Mouse (Mus musculus) frontal cortex, postnatal 10 days (tissue): Measurements from ENCODE around the gene Mblac2.
A peak's percentile ranks its signal among the peaks of the same experiment; 100 is the strongest.
"Not testable (repeated sequence)": the region's sequence is repeated elsewhere in the genome, so short reads cannot be mapped to it uniquely, and the experiment has no call there.

ENCODE experiments used
- DNase-seq, 2 experiments: peaks; one replicate each; pipeline ENCODE4 v3.0.0; 2022; ENCODE audit warnings: low spot score in 2 of 2, mixed read lengths in 1 of 2

Gene Mblac2

DNA sequence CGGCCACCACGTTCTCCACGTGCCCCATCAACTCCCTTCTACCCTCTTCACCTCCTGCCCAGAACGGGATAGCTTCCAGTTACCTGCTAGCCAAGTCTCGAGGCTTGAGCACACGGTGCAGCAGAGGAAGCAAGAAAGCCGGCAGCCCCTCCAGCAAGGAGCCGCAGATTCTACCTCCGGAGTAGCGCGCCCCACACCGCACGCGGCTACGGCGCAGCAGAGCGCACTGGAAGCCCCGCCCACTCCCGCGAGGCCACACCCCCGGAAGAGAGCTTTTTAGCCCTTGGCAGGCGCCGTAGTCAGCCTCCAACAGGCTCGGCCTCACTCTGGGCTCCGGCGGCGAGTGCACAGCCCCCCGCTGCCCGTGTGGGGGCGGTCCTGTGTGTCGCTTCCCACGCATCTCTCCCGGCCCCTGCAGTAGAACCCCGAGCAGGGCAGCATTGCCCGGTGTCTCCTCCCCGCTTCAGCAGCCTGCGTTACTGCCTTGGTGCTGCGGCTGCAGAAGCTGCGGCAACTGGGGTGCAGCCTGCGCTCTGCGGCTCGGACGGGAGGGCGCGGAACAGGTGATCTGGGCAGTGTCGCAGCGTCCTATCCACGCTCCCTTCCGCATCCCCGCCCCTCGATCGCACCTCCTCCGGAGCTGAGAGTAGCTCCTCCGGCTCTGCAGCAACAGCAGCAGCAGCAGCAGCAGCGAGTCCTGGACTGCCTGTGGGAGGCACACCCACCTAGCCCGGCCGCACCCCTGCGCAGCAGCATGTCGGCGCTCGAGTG, at the start of gene Mblac2, which contains the start of gene Polr3g:
TSS of gene Mblac2 (plus strand) at position 567 of the 771 bp plus-strand sequence.
TSS of gene Polr3g (minus strand) at position 239 of the 771 bp plus-strand sequence.
- DNase-seq: peak; percentile 91 to 95

DNA sequence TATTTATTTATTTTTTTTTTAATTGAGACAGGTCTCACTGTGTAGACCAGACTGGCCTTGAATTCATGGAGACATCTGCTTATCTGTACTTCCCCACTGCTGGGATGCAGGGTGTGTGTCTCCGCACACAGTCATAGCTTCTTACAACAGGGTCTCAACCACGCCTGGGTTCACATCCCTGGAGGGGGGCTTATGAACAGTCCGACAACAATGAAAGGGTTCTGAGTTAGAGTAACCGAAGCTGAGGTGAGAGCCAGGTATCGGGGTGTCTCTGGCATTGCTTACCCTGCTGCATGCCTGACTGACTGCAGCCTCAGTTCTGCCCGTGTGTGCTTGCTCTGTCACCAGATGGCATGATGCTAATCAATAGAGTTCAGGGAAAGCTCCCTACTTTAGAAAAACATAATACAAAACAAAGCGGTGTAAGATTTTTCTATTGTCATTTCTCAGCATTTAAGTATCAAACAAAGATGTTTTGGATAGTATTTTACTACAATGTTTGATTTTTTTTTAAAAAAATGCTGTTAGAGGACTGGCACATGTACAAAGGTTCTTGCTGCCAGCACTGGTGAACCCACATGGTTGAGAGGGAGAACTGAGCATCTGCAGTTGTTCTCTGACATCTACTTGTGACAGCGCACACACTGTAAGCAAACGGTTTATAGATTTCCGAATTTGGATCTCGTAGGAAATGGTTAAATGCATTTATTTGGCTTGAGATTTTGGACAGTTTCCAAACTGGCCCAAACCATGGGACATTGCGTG, 47.4 kb upstream of the Mblac2 start:
- DNase-seq: no peak

DNA sequence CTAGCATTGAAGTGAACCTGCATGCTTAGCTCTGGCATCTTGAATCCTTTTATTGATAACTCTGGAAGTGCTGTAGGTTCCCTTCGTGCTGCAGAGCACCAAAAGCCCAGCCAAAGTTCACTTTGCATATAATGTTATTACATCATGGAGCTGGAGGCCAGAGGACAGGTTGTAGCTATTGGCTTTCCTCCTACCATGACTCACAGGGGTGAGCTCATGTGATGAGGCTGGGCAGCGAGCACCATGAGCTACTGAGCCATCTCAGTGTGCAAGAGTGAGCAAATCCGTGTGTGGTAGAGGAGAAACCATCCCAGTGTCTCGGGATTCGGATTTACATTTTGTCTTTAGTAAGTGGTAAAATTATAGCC, 46.8 kb upstream of the Mblac2 start:
- no peak for DNase-seq

DNA sequence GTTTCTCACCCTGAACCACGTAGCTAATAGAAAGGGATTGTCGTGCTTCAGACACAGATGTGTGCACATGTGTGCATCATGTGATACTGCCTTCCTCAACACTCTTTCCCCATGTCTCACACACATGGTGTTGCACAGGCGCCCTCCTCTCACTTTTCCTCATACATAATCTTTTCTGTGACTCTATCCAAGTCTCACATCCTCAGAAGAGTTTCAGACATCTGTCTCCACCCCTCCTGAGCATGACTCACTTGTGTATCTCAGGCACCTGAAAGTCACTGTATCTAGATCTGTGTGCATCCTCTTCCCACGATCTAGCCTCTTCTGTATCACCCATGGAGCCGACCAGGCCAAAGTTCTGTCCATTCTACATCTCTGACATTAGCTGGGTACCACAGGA, 43.4 kb upstream of the Mblac2 start:
- no peak for DNase-seq

DNA sequence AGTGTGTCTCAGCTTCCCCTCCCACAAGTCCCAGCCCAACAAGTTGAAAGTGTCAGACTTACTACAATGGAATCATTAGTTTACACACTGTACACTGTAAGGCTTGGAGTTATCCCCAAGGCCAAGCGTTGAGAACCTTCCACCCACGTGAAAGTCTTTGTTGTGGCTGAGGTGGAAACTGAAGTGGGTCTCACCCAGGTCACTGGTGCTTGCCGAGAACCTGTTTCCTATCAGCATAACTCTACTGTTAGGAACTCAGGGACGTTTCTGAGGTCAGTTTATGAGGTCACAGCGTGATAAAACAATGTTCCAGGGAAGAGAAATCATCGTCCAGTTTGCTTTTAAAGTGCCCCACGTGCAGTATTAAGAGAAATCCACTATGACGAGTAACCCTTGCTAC, 35.8 kb upstream of the Mblac2 start:
- DNase-seq: no peak

DNA sequence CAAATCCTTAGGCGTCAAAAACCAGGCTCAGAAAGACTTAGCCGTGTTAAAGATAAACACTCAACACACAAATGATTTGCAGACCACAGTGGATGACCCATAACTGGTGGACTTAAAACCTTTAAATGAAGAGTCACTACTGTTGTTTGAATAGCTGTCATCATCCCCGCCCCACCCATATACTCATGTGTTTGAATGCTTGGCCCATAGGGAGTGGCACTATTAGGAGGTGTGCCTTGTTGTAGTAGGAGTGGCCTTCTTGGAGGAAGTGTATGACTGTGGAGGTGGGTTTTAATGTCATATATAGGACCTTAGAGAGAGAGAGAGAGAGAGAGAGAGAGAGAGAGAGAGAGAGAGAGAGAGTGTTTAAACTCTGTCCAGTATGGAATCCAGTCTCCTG, 28.0 kb upstream of the Mblac2 start:
- no peak for DNase-seq

DNA sequence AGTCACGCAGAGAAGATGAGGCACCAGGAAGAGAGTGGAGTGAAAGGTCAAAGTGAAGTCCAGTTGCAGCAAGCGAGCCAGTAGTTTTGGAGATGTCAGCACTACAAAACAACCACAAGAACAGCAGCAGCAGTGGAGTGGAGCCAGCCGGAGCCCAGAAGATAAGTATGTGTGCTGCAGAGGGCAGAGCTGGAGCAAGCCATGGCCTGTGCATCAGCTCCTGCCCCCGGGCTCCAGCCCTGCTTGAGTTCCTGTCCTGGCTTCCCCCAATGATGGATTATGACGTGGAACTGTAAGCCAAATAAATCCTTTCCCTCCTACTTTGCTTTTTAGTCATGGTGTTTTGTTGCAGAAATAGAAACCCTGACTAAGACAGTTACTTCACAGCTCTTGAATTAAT, 26.9 kb upstream of the Mblac2 start:
- no peak for DNase-seq

DNA sequence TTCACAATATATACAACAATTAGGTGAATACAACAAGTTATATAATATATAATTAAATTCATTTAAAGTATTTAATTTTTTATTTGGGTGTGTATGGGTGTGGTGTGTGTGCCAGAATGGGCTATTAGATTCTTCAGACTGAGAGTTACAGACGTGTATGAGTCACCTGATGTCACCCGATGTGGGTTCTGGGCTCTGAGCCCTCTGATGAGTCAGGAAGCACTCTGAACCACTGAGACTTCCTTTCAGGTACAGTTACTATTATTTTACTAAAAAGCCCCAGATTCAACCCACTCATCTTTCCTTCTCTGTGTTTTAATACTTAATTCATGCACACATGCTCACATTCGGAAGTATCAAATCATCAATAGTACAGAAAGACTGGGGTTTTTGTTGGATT, 26.3 kb upstream of the Mblac2 start:
- no peak for DNase-seq

DNA sequence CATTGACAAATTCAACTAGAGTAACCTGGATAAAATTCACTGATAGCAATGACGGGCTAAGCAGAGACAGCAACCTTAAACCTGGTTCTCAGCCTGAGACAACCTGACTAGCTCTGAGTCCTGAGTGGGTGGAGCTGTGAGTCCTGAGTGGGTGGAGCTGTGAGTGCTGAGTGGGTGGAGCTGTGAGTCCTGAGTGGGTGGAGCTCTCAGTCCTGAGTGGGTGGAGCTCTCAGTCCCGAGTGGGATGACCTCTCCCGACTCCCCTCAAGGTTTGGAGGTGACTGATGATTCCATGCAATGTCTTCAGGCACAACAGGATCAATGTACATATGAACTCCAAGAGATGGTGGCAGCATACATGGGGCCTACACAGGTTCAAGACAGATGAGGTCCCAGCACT, 21.6 kb upstream of the Mblac2 start:
- DNase-seq: no peak

DNA sequence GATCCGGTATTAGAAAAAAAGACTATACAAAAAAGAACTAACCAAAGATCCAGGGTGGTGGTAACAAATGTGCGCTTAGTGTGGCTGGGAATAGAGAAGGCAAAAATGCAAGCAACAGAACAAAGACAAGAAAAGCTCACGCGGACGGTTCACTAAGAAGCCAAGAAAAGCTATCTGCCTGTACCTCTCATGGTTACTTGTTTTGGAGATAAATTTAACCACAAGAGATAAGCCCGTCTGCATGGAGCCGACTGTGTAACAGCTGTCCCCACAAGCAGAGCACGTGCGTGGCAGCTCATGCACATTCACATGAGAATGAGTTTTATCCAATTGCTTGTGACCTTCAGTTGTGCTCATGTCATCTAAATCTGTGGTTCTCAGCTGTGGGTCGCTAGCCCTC, 20.7 kb upstream of the Mblac2 start:
- DNase-seq: no peak

DNA sequence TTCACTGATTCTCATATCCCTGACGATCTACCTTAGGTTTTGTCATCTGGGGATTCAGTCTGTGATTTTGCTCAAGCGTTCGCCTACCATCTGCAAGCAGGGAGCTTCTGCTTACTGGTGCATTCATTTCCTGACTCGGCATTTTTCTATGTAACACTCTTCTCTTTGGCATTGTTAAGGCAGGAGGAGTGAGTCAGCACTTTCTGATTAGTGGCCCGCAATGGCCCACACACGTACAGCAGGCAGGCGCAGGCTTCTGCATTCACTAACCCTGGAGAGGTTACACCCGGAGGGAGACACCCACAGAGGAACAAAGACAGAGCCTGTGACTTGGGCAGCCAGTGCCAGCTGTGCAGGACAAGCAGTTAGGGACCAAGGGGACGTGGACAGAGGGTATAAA, 19.5 kb upstream of the Mblac2 start:
- DNase-seq: no peak

DNA sequence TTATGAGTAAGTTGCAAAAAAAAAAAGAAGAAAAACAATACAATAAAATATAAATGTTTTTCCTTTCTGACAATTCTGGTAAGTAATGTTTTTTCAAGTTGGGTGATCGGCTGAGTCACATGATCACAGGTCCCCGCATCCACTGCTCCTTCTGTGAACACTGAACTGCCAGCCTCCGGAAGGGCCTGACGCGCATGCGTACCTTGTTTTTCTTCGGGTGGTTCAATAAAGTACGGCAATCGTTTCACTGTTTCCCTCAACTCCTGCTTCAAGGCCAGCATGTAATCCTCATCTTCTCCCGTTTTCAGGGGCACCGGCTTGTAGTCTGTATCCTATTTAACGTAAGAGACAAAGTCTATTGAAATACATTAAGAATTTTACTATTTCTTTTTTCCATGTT, 16.7 kb upstream of the Mblac2 start:
- no peak for DNase-seq

DNA sequence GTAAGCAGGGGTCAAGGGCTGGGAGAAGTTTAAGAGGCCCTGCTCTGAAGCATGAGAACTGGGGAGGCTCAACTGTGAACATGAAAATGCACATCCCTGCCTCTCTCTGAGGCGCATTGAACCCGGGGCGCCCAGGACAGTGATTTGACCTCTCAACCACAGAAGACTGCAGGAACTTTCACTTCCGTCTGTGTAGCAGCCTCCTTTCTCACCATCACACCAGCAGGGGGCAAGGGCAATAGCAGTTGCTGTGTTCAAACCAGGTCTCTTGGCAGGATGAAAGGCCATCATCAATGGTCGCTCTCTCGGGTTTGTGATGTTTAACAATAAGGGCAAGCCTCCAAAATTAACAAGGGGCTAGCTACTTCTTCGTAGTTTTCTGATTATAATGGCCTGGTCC, 8.0 kb upstream of the Mblac2 start:
- DNase-seq: no peak

DNA sequence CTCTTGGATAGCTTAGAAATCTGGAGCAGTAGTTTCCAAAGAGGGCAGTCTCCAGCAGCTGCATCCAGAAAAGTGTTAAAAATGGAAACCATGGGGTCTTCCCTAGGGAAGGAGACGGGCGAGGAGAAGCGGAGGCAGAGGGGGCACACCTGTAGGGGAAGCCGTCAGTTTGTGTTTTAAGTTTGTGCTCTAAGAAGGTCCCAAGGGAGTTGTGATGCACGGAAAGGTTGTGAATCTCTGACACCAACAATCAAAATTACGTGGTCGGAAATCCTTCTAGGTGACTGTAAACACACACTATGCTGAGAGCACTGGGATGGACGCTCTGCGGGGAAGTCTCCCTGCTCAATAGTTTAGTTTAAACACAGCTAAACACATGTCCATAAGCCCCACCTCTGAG, 7.5 kb upstream of the Mblac2 start:
- no peak for DNase-seq

DNA sequence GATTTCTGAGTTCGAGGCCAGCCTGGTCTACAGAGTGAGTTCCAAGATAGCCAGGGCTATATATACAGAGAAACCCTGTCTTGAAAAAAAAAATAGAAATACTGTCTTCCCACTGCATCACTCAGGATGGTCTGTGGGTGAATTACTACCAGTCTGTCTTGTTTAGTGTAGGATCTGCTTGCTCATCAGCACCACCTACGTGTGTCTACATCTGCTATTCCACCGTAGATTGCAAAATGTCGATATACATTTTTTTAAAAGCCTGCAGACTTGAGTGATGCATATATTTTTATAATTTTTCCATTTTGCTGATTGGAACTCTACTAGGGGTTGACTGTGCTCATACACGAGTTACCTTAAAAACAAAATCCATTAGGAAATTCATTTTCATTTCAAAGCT, 4.8 kb upstream of the Mblac2 start:
- DNase-seq: no peak

DNA sequence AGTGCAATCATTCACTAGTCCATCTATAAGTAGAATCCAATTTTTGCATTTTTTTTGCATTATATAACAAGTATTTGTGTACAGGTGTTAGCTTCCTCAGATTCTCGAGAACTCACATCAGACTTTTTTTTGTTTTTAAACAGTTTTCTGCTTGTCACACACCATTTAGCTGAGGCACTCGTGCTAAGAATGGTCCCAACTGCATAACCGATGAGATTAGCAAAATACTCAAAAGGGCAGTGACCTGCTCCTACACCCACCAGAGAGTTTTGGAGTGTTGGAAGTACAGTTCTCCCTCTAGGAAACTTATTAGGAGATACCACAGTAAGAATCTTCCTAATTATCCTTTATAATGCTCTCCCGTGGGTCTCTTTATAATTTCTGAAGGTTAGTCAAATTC, 1.3 kb upstream of the Mblac2 start:
- DNase-seq: no peak

DNA sequence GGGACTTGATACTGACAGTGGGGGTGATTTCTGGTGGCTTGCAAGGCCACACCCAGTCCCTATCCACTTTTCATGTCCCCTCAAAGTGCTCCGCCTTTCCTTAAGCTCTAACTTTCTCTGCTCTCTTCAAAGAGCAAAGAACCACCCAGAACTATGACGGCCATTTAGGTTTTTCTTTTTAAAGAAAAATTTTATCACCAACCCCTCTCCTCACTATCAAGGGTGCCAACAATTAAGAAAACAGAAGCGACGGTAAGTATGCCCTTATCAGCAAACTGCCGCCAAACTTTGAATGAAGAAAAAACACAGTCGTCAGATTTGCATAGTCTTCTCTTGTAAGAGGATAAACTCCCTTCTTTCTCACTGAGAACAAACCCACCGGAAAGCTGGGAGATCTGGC, 875 bp upstream of the Mblac2 start:
- DNase-seq: no peak

DNA sequence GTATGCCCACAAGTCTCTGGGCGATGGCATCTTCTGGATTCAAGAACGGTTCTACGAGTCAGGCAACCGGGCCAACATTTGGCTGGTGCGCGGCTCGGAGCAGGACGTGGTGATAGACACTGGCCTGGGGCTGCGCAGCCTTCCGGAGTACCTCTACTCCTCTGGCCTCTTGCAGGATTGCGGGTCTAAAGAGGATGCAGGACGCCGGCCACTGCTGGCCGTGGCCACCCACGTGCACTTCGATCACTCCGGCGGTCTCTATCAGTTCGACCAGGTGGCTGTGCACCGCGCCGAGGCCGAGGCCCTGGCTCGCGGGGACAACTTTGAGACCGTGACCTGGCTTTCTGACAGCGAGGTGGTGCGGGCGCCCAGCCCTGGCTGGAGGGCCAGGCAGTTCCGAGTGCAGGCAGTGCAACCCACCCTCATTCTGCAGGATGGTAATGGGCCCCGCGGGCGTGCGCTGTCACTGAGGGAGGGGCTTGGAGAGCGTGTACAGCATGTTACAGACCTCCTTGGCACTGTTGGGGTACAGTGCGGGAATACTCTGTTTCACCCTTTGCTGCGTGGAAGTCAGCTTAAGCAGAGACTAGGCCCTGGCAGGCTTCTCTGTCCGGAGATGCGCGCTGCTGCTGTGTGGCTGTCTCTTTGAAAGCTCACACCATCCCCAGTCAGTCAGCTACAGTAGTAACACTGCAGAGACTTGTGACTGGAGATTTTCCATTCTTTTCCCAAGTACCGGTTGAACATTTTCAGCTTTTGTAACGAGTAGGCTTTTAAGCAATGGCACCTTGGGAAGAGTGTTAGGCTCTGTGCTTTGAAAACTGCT, 618 bp downstream of the Mblac2 start:
- peak; percentile 41 to 55 for DNase-seq

DNA sequence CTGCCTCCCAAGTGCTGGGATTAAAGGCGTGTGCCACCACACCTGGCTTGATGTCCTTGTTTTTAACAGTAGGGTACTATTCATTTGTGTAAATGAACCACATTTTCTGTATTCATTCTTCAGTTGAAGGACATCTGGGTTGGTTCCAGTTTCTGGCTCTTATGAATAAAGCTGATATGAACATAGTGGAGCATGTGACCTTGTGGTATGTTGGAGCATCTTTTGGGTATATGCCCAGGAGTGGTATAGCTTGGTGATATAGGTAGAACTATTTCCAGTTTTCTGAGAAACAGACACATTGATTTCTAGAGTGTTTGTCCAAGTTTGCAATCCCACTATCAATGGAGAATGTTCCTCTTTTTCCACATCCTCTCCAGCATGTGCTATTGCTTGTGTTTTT, 2.8 kb downstream of the Mblac2 start:
- no peak for DNase-seq

DNA sequence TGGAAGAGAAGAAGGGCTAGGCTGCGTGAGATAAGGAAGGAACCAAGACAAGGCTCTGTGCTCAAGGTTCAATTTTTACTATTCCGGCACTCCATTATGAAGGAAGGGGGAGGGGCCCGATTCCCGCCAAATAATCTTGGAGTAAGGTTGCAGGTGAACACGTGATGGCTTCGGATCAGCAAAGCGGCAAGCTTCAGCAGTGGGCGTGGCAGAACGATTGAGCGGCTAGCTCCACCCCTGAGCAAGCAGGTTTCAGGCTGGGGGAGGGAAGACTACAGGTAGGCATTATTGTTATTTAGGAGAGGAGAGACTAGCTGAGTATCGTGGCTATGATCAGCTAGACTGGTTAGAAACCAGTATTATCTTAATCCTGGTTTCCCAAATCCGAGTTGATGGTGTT, 17.0 kb downstream of the Mblac2 start:
- DNase-seq: not testable (repeated sequence)

DNA sequence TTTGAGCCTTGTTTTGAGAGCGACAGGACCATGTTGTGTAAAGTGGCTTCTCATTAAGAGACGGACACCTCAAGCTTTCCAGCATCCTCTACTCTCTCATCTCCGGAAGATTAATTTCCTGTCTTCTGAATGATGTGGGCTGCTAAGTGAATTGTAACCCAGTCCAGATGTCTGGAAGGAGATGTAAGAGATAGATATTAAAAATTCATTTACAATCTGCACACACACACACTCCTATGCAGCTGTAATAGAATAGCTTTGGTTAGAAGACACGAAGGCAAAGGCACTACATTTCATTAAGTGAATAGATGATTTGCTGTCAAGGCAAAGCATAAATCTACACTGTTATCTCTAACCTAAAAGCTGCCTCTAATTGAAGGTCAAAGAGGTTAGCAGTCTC, 18.0 kb downstream of the Mblac2 start:
- DNase-seq: no peak

DNA sequence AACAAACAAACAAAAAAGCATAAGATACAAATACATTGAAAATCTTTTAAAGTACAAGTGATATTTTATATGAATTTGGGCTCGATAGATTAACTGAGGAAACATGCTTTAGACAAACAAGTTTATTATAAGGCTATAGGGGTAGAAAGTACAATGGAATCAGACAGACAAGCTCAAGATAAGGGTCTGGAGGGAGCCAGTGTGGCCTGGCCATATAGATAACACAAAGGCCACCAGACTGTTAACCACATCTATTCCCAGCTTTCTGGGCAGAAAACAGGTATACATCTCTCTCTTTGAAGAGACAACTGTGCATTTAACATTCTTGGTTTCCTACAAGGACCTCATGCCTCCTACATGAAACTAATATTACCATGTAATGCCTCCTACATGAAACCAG, 19.2 kb downstream of the Mblac2 start:
- no peak for DNase-seq

DNA sequence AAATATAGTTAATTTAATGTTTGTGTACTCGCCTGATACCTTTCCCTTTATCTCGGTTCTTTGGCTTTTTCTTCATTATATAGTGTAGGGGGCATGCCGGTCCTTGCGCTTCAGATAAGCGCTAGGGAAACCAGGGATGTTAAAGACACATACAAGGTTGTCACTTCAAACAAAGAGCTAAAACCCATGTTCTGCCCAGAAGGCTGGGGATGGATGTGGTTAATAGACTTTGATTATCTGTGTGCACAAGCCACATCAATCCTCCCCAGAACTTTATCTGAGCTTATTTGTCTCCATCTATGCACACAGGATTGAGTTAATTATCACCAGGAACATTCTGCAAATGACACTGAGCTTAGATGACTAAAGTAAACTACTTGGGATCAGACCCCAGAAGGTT, 25.5 kb downstream of the Mblac2 start:
- DNase-seq: no peak
